9 mouse cellular contexts compared by ENCODE assay signal in genomic region chr10:10184386-10184785, GRCm38 (mm10).
DNase-seq lines count a peak whose midpoint lies in the region; ATAC-seq and TF ChIP-seq lines count a peak whose summit lies in the region.
"Had no signal": no experiment of that assay in that cellular context is flagged by ENCODE, and none has a peak within 500 bp of the region (broad histone marks: within the 10 kb centered on the region; RNA-seq: fewer than 3 reads in every experiment).

No protein-coding gene starts in this region.

- H3K9ac ChIP-seq in midbrain, embryonic 14.5 days (replicated peaks; ENCODE audit: low read length), result no peak overlapping the region
- no peak overlapping the region for H3K9ac ChIP-seq in midbrain, postnatal 0 days (replicated peaks; ENCODE audit: low read length, poor library complexity, severe bottlenecking)
- no peak overlapping the region for H3K9ac ChIP-seq in intestine, embryonic 16.5 days (ENCODE audit: low read depth, low read length)

- no peak overlapping the region for H3K4me2 ChIP-seq in midbrain, embryonic 14.5 days (ENCODE audit: low read length)
- no peak overlapping the region for H3K4me2 ChIP-seq in midbrain, postnatal 0 days (ENCODE audit: low read depth, low read length, poor library complexity, severe bottlenecking)
- H3K4me2 ChIP-seq in intestine, embryonic 16.5 days (ENCODE audit: low read depth, low read length), result no peak overlapping the region

- DNase-seq in midbrain, embryonic 14.5 days, result no peak
- DNase-seq in midbrain, postnatal 0 days (ENCODE audit: low spot score), result no peak
- DNase-seq in left cerebral cortex, postnatal 4 days, result no peak
- no peak for DNase-seq in adrenal gland, postnatal 10 days
- DNase-seq: gastrocnemius, postnatal 10 days; right cerebral cortex, postnatal 25 days had no signal

- no peaks in the 10 kb centered on the region for H3K36me3 ChIP-seq in midbrain, embryonic 14.5 days (ENCODE audit: control insufficient read depth, insufficient read depth, low read length)
- no peaks in the 10 kb centered on the region for H3K36me3 ChIP-seq in midbrain, postnatal 0 days (ENCODE audit: insufficient read depth, low read length)
- H3K36me3 ChIP-seq in intestine, embryonic 16.5 days (ENCODE audit: control insufficient read depth, insufficient read depth, low read length), result no peaks in the 10 kb centered on the region

- 0 out of 2 replicates have a peak overlapping the region, but pooled peaks have one; percentile 6 for H3K27ac ChIP-seq in midbrain, embryonic 14.5 days (replicated peaks; ENCODE audit: low read depth, low read length)
- H3K27ac ChIP-seq in midbrain, postnatal 0 days (ENCODE audit: low read depth, low read length), result no peak overlapping the region
- H3K27ac ChIP-seq in intestine, embryonic 16.5 days (ENCODE audit: low read length), result no peak overlapping the region

- H3K4me1 ChIP-seq in midbrain, embryonic 14.5 days (ENCODE audit: control insufficient read depth, insufficient read depth, low read length), result peaks cover 6% of the 10 kb centered on the region; the same call in 1 of the 2 replicates
- no peaks in the 10 kb centered on the region for H3K4me1 ChIP-seq in midbrain, postnatal 0 days (ENCODE audit: insufficient read depth, low read length)
- no peaks in the 10 kb centered on the region for H3K4me1 ChIP-seq in intestine, embryonic 16.5 days (ENCODE audit: control insufficient read depth, insufficient read depth, low read length)

- no peak for ATAC-seq in midbrain, embryonic 14.5 days (ENCODE audit: low FRiP score, low TSS enrichment)
- no peak for ATAC-seq in midbrain, postnatal 0 days (ENCODE audit: low FRiP score)
- peak; percentile 96 to 97 for ATAC-seq in hematopoietic stem cell, adult 5-6 weeks (replicated peaks in 1 of 2; ENCODE audit: insufficient read depth in 1 of 2, low FRiP score in 2 of 2, low TSS enrichment in 1 of 2, low read depth in 1 of 2, poor library complexity in 2 of 2, severe bottlenecking in 2 of 2)
- ATAC-seq in megakaryocyte progenitor cell, adult 5-6 weeks (replicated peaks; ENCODE audit: poor library complexity), result peak; percentile 88
- no peak for ATAC-seq in intestine, embryonic 16.5 days

- H3K9me3 ChIP-seq in midbrain, embryonic 14.5 days (ENCODE audit: control insufficient read depth, low read length), result no peaks in the 10 kb centered on the region
- no peaks in the 10 kb centered on the region for H3K9me3 ChIP-seq in midbrain, postnatal 0 days (ENCODE audit: low read length)
- no peaks in the 10 kb centered on the region for H3K9me3 ChIP-seq in intestine, embryonic 16.5 days (ENCODE audit: control insufficient read depth, low read length)

- no peaks in the 10 kb centered on the region for H3K27me3 ChIP-seq in midbrain, embryonic 14.5 days (ENCODE audit: control insufficient read depth, insufficient read depth, low read length)
- H3K27me3 ChIP-seq in midbrain, postnatal 0 days (ENCODE audit: insufficient read depth, low read length), result no peaks in the 10 kb centered on the region
- H3K27me3 ChIP-seq in intestine, embryonic 16.5 days (replicated peaks; ENCODE audit: control insufficient read depth, insufficient read depth, low read length), result no peaks in the 10 kb centered on the region

- H3K4me3 ChIP-seq in midbrain, embryonic 14.5 days (replicated peaks; ENCODE audit: low read depth, low read length), result no peak overlapping the region
- H3K4me3 ChIP-seq in midbrain, postnatal 0 days (ENCODE audit: low read depth, low read length), result no peak overlapping the region
- no peak overlapping the region for H3K4me3 ChIP-seq in intestine, embryonic 16.5 days (ENCODE audit: low read length)

- 74% methylated on average over 5 of the region's 5 CpGs for WGBS in midbrain, embryonic 14.5 days
- WGBS in midbrain, postnatal 0 days, result 67% methylated on average over 5 of the region's 5 CpGs
- 56% methylated on average over 5 of the region's 5 CpGs for WGBS in intestine, embryonic 16.5 days

- intact Hi-C loops in left cerebral cortex, postnatal 4 days (cut with DNase I), result no loop called here

- TF ChIP-seq CTCF in midbrain, postnatal 0 days (IDR thresholded peaks at IDR 0.05), result no peak

Comparison
In these comparisons a context has a peak if more than half of its experiments do, and no peak if none do; other contexts are left out.
1. ATAC-seq: peak in hematopoietic stem cell, adult 5-6 weeks (2 of 2) and megakaryocyte progenitor cell, adult 5-6 weeks (single experiment); none in midbrain, embryonic 14.5 days (single experiment), midbrain, postnatal 0 days (single experiment) and intestine, embryonic 16.5 days (single experiment).